Comparison of ENCODE assay signal across 38 mouse cellular contexts in genomic region chr17:36503910-36504309, GRCm38 (mm10). TPM values are rescaled to one million over a fixed set of nuclear protein-coding genes. Genes with fewer than 3 reads are reported as not detected.
"Had no signal": no experiment of that assay in that cellular context is flagged by ENCODE, and none has a peak within 500 bp of the region (broad histone marks: within the 10 kb centered on the region; RNA-seq: fewer than 3 reads in every experiment).

No protein-coding gene starts in this region.

- ATAC-seq: forebrain, embryonic 13.5 days; forebrain, embryonic 14.5 days; forebrain, embryonic 15.5 days; forebrain, embryonic 16.5 days; forebrain, postnatal 0 days had no signal

- H3K4me3 ChIP-seq: embryonic facial prominence, embryonic 10.5 days; embryonic facial prominence, embryonic 12.5 days; embryonic facial prominence, embryonic 13.5 days; embryonic facial prominence, embryonic 15.5 days; erythroblast, embryonic 14.5 days; forebrain, embryonic 10.5 days; forebrain, embryonic 12.5 days; forebrain, embryonic 13.5 days; forebrain, embryonic 15.5 days; gastrocnemius, adult 2 months; heart, adult 2 months had no signal

- H3K4me1 ChIP-seq: embryonic facial prominence, embryonic 10.5 days; embryonic facial prominence, embryonic 12.5 days; embryonic facial prominence, embryonic 13.5 days; embryonic facial prominence, embryonic 15.5 days; forebrain, embryonic 10.5 days; forebrain, embryonic 12.5 days; forebrain, embryonic 13.5 days; forebrain, embryonic 15.5 days had no signal

- H3K9ac ChIP-seq: embryonic facial prominence, embryonic 12.5 days; embryonic facial prominence, embryonic 13.5 days; embryonic facial prominence, embryonic 15.5 days; forebrain, embryonic 12.5 days; forebrain, embryonic 13.5 days; forebrain, embryonic 15.5 days; forebrain, postnatal 0 days had no signal

- H3K9me3 ChIP-seq: embryonic facial prominence, embryonic 10.5 days; embryonic facial prominence, embryonic 12.5 days; embryonic facial prominence, embryonic 13.5 days; embryonic facial prominence, embryonic 15.5 days; forebrain, embryonic 10.5 days; forebrain, embryonic 12.5 days; forebrain, embryonic 13.5 days; forebrain, embryonic 15.5 days had no signal

- H3K27me3 ChIP-seq: embryonic facial prominence, embryonic 12.5 days; embryonic facial prominence, embryonic 13.5 days; embryonic facial prominence, embryonic 15.5 days; forebrain, embryonic 12.5 days; forebrain, embryonic 13.5 days; forebrain, embryonic 15.5 days had no signal

- H3K27ac ChIP-seq: embryonic facial prominence, embryonic 10.5 days; embryonic facial prominence, embryonic 12.5 days; embryonic facial prominence, embryonic 13.5 days; embryonic facial prominence, embryonic 15.5 days; forebrain, embryonic 10.5 days; forebrain, embryonic 12.5 days; forebrain, embryonic 13.5 days; forebrain, embryonic 15.5 days; gastrocnemius, adult 2 months; heart, adult 2 months had no signal

- DNase-seq: cerebellum, adult 8-10 months; cerebellum, adult 9-10 months; cerebellum, adult 9-11 months; cerebellum, postnatal 10 days; cerebellum, postnatal 14 days; cerebellum, postnatal 25 days; cerebellum, postnatal 36 days; embryo, embryonic 11 days; forebrain, postnatal 0 days; gastrocnemius, adult 2 months; gastrocnemius, postnatal 10 days; gastrocnemius, postnatal 14 days; gastrocnemius, postnatal 25 days; gastrocnemius, postnatal 36 days; heart, adult 18-20 months; heart, adult 2 months had no signal

- H3K36me3 ChIP-seq: embryonic facial prominence, embryonic 10.5 days; embryonic facial prominence, embryonic 12.5 days; embryonic facial prominence, embryonic 13.5 days; embryonic facial prominence, embryonic 15.5 days; forebrain, embryonic 10.5 days; forebrain, embryonic 12.5 days; forebrain, embryonic 15.5 days had no signal

- H3K4me2 ChIP-seq: embryonic facial prominence, embryonic 12.5 days; embryonic facial prominence, embryonic 13.5 days; embryonic facial prominence, embryonic 15.5 days; forebrain, embryonic 12.5 days; forebrain, embryonic 13.5 days; forebrain, embryonic 15.5 days had no signal

RNA-seq across cellular contexts. Expression of gene H2-M10.4, which starts 41.8 kb away (rescaled TPM):
- total RNA-seq: common myeloid progenitor, adult 5-6 weeks; forebrain, postnatal 0 days; gastrocnemius, adult 18-20 months; gastrocnemius, adult 2 months; gastrocnemius, adult 8-10 months; gastrocnemius, postnatal 10 days; gastrocnemius, postnatal 14 days; gastrocnemius, postnatal 25 days; gastrocnemius, postnatal 36 days; granulocyte monocyte progenitor cell, adult 5-6 weeks; heart, adult 18-20 months; heart, adult 2 months; heart, adult 8-10 months had no signal
- polyA plus RNA-seq: cortical plate, adult 2 months; embryonic facial prominence, embryonic 10.5 days; embryonic facial prominence, embryonic 11.5 days; embryonic facial prominence, embryonic 12.5 days; embryonic facial prominence, embryonic 13.5 days; embryonic facial prominence, embryonic 14.5 days; embryonic facial prominence, embryonic 15.5 days; erythroblast, embryonic 14.5 days; forebrain, embryonic 10.5 days; forebrain, embryonic 11.5 days; forebrain, embryonic 12.5 days; forebrain, embryonic 13.5 days; forebrain, embryonic 14.5 days; forebrain, embryonic 15.5 days; forebrain, embryonic 16.5 days; forebrain, postnatal 0 days; frontal cortex, adult 2 months; gonadal fat pad, adult 2 months; heart, adult 2 months had no signal

RNA-seq across cellular contexts. Expression of gene H2-M11, which starts 43.0 kb away (rescaled TPM):
- total RNA-seq: common myeloid progenitor, adult 5-6 weeks; forebrain, postnatal 0 days; gastrocnemius, adult 18-20 months; gastrocnemius, adult 2 months; gastrocnemius, adult 8-10 months; gastrocnemius, postnatal 10 days; gastrocnemius, postnatal 14 days; gastrocnemius, postnatal 25 days; gastrocnemius, postnatal 36 days; granulocyte monocyte progenitor cell, adult 5-6 weeks; heart, adult 18-20 months; heart, adult 2 months; heart, adult 8-10 months had no signal
- polyA plus RNA-seq: cortical plate, adult 2 months; embryonic facial prominence, embryonic 10.5 days; embryonic facial prominence, embryonic 11.5 days; embryonic facial prominence, embryonic 12.5 days; embryonic facial prominence, embryonic 13.5 days; embryonic facial prominence, embryonic 14.5 days; embryonic facial prominence, embryonic 15.5 days; erythroblast, embryonic 14.5 days; forebrain, embryonic 10.5 days; forebrain, embryonic 11.5 days; forebrain, embryonic 12.5 days; forebrain, embryonic 13.5 days; forebrain, embryonic 14.5 days; forebrain, embryonic 15.5 days; forebrain, embryonic 16.5 days; forebrain, postnatal 0 days; frontal cortex, adult 2 months; gonadal fat pad, adult 2 months; heart, adult 2 months had no signal
